Mouse (Mus musculus): ENCODE data around the gene Slc13a1.
"Not testable (repeated sequence)": the region's sequence is repeated elsewhere in the genome, so short reads cannot be mapped to it uniquely, and the experiment has no call there.

The Slc13a1 gene

DNA sequence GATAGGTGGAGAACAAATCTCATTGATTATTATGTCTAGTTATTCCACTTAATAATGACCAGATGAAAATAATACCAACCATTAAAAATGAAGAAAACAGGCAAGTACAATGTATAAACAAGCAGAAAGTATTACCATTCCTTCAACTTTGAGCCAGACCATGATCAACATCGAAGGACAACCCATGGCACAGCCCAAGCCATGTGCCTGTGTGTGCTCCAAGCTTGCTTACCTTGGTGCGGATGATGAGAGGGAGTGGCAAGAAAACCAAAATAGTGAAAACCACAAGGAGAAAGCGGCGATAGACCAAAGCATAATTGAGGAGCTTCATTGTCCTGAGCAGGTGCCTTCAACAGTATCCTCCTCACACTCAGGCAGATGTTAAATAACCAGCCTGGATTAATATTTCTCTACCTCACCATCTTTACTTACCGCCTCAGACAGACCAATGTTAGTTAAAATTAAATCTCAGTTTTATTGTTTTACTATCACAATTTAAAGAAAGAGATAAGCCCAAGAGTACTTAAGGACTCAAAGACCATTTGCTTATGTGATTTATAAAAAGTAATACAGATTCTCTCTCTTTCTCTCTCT, at the start of gene Slc13a1:
TSS of gene Slc13a1 (minus strand) at position 359 of the 594 bp plus-strand sequence.
- in situ Hi-C loops (cut with MboI, MseI), result no loop called here

DNA sequence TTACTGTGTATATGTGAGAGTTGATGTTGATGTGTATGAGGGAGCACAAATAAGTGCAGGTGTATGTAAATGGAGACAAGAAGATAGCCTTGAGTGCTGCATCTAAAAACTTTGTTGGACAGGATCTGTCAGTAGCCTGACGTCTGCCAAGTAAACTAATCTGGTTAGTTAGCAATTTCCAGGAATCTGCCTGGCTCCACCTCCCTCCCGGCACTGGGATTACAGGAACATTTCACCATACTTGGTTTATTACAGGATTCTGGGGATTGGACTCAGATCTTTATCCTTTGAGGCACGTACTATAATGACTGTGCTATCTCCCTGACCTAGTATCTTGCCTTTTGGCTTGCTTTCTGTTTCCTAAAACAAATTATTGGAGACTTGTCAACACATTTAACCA, 40.0 kb upstream of the Slc13a1 start:
- in situ Hi-C loops (cut with MboI, MseI), result no loop called here

DNA sequence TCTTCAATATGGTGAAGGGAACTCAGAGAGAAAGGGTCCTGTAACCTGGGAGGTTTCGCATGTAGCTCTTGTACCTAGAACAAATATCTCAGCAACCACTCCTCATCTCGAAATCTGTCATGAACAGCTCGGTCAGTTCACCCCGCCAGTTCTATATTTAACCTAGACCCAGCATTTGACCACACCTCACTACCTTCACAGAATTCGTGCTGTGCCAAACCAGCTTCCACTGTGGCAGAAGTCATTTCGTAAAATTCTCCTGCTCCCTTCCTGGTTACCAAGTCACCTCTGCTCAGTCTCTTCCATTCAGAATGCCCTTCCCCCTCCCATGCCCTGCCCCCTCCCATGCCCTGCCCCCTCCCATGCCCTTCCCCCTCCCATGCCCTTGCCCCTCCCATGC, 34.3 kb upstream of the Slc13a1 start:
- in situ Hi-C loops (cut with MboI, MseI), result no loop called here

DNA sequence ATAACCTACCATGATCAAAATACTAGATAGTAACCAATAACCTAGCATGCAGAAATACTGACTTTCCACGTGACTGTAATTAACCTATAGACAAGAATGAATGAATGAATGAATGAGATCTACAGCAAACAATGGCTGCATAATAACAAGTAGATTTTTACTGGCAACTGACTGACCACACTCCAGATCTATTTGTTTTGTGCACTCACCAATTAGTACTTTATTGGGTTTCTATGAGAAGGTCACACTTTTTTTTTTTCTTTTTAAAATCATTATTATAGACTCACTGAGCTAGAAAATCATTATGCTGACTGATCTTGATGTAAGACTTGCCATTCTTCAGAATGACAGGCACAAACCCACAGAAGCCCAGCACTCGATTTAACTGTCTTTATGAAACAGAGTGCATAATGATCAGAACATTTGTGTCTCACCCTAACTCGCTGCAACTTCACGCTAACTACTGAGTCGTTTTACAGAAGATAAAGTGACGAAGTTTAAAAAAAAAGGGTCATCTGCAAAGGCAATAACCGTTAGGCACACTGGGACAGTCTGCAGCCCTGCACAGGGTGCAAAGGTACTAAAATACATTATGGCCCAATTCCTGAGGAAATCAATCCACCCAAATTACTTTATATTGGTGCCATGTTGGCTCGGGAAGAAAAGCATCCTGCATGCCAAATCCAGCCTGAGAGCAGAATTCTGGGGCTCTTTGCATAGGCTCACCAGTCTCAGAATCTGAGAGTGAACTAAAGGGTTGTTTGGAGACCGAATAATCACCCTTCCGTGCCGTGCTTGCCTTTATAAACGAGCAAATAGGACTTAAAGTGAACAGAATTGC, 33.0 kb upstream of the Slc13a1 start:
- in situ Hi-C loops (cut with MboI, MseI), result no loop called here

DNA sequence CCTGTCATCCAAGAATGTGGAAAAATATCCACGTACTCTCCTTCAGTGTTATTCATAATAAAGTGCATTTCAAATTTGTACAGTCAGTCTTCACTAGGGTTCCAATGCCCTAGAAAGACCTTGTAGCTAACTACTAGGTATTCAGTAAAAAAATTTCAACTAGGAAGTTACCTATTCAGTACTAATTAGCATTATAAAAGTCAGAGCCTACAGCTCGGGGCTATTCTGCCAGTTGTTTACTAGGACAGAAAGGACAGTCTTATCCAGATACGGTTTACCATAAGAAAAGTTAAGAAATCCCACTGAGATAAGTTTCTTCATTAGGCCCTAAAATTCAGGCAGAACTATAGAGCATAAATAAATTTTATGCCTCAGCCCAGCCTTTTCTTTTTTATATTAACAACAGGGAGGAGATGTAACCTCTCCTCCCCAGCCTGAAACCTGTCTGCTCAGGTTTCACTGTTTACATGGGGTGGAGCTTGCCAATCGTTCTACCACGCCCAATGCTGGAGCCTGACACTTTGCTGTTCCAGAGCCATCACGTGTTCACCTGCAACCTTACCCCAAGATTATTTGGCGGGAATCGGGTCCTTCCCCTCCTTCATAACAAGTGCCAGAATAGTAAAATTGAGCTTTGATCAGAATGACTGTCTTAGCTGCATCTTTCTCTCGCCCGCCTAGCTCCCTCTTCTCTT, 29.8 kb upstream of the Slc13a1 start:
- in situ Hi-C loops (cut with MboI, MseI), result not testable (repeated sequence)

DNA sequence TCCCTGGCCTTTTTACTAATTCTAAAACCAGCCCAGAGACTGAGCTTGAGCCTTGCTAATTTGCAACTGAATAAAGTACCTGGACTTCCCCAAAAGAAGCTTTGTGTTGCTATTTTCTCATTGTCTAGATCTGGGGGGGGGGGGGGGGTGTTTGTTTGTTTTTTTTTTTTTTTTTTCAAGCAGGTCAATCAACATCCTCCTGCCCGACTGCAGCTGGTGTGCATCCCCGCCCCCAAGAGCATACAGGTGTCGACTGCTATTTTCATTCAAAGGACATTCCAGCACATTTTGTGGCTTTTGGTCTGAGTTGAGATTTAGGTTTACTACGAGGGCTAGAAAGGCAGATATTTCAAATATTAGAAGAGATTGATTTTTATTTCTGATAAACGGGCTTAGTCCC, 28.5 kb upstream of the Slc13a1 start:
- in situ Hi-C loops (cut with MboI, MseI), result not testable (repeated sequence)

DNA sequence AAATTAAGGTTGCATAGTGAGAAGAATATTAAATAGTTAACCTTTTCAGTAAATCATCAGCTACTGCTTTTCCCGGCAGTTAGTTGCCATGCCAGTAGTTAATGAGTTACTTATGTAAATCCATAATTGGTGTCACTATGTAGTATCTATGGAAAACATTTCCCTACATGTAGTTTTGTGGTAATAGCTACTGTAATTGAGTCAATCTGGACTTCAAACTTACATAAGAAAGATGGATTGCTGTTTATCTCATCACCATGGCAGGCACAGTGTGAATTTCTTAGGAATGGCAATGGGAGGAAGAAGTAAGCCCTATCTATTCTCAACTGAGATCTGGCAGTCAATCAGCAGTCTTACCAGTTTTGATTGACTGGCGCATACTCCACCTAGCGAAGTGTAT, 15.5 kb upstream of the Slc13a1 start:
- in situ Hi-C loops (cut with MboI, MseI), result no loop called here

DNA sequence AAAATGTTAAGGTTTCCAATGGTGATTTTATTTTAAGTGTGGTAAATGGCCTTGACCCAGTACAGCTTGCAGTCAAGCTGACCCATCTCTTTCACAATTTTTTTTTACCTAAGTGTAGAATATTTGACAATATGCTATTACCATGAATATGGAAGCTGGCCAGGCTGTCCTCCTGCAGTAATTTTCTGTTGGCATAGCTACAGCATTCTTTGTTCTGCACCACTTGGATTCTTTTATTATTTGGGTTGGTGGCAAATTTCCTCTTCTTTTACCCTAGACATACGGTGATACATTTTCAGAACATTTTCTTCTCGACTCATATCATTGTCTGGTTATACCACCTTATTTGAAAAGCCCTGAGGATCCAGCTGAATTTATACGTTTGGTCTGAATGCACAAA, 7.5 kb upstream of the Slc13a1 start:
- in situ Hi-C loops (cut with MboI, MseI), result no loop called here

DNA sequence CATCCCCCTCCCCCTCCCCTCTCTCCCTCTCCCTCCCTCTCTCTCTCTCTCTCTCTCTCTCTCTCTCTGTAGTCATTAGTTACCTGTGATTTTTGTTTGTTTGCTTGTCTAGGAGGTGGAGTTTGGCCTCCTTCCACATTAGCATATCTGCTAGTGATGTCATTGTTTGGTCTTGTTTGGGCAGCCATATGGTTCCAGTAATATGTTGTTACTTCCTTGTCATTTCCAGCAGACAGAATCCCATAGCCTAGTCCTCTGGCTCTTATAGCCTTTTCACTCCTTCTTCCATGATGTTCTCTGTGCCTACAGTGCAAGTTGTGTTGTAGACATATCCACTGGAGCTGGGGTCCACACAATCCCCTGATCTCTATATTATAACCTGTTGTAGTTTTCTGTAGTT, 6.1 kb upstream of the Slc13a1 start:
- in situ Hi-C loops (cut with MboI, MseI), result no loop called here

DNA sequence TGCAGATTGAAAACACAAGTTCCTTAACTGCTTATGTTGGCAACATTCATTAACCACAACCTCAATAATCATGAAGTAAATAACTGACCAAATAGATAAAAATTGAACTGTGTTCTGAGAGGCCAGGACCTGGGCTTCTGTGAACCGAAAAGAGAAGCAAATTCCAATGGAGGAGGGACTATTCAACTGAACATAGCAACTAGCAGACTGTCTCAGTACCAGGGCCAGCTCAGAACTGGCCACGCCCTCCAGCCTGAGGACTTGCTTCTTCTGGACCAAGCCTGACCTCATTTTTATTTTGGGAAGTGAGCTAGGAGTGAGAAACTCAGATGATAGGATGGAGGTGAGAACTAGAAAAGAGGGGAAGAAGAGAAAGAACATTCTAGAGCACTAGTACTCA, 4.8 kb upstream of the Slc13a1 start:
- in situ Hi-C loops (cut with MboI, MseI), result no loop called here

DNA sequence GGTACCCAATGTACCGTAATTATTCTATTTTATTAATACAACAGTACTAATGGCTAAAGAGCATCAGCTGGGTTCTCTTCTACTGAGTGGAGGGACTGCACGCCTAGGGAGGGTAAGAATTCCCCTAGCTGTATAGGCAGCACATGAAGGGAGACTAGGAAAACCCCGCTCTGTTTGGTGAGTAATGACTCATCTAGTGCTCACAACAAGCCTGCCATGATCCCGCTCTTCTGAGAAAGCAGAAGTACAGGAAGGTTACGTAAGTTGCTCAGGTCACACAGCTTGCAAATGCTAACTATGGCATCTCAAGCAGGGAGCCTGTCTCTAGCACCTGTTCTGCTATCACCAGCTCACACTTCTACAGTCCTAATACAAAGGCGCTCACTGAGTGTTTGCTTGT, 1.1 kb downstream of the Slc13a1 start:
- in situ Hi-C loops (cut with MboI, MseI), result no loop called here

DNA sequence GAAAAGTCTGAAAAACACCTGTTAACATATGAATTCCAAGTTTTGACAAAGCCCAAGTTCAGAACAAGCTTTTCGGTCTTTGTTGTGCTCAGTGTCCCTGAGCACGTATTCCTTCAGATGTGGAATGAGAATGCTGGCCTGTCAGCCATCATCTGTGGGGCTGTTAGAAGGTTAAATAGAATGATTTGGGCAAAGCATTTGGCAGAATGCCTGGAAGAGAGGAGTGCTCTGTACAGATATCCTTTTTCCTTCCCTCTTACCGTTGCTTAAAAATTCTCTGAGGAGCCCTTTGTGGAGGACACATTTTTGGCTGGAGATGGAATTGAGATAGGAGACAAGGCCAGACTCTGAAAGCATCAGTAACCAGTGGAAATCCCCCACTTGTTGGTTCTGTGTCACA, 2.6 kb downstream of the Slc13a1 start:
- in situ Hi-C loops (cut with MboI, MseI), result no loop called here

DNA sequence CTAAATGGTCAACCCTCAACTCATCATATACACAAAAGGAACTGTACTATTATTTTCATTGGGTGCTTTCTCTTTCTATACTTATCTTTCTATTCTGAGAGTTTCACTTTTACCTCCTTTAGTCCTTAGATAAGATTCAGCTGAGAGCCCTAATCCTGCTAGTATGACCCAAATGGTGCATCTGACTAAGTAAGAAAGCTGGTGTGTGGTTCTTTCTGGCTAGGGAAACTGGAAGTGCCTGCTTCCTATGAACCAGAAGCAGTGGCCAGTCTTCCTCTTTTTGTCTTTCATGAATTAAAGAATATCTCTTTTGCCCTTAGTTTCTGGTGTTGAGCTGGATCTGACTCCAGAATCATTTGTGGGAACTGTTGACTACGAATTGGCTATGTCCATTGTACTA, 8.1 kb downstream of the Slc13a1 start:
- in situ Hi-C loops (cut with MboI, MseI), result no loop called here

DNA sequence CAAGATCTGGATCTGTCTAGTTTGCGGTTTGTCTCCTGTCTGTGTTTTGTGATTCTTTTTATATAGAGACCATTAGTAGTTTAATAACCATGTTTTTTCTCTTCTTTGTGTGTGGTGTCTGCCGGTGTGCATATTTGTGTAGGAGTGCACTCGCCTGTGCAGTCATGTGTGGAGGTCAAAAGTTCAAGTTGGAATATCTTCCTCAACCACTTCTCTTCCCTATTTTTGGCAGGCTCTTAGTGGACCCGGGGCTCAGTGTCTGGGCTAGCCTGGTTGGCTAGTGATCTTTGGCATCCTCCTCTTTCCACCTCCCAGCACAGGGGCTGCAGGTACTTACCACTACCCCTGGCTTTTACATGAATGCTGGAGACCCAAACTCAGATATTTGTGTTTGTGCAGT, 13.0 kb downstream of the Slc13a1 start:
- in situ Hi-C loops (cut with MboI, MseI), result no loop called here

DNA sequence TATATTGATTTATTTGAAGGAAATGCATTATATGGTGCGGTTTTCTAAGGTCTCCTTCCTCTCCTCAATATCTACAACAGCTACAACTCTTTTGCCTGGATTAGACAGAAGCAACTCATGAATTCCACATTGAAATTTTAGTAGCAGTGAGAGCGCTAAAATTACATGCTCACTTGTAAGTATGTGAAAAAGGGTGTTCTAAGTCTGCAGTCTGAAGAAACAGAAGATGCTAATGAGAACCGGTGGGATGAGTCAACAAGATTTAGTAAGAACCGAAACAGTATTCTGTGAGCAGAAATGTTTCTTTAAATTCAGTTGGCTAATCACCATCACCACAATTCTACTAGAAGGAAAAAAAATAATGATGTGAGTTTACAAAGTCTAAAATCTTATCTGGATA, 34.9 kb downstream of the Slc13a1 start:
- in situ Hi-C loops (cut with MboI, MseI), result no loop called here

DNA sequence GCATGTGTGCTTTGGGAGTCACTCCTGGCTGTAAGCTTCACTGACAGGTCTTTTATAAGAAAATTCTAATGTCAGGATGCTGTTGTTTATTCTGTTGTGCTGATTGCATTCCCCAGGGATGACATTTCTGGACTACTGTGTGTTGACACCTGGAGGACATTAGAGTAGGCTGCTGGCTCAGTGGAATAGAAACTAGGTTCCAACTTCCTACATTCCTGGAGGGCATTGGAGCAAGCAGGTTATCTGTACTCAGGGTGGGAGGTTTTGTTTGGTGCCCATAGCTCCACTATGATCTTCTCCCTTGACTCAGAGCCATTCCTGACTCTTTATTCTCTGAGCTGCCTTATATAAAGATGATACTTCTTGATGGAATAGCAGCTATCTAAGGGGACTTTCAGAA, 45.3 kb downstream of the Slc13a1 start:
- in situ Hi-C loops (cut with MboI, MseI), result no loop called here

DNA sequence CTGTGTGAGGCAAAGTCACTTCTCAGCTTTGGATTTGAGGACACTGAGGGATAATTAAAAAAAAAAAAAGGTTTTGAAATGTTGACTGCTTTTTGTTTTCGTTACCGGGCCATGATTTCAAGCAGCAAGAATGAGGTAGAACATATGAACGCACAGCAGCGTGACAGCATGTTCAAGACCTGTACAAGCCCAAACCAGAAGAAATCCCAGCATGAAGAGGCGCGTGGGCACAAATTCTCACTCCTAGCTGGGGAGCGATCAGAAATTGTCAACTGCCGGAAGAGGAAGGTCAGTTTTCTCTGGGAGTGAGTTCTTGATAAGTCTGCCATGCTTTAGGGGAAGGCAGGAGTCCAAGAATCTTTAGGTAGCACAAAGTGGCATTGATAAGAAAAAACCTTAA, 56.3 kb downstream of the Slc13a1 start:
- in situ Hi-C loops (cut with MboI, MseI), result no loop called here

DNA sequence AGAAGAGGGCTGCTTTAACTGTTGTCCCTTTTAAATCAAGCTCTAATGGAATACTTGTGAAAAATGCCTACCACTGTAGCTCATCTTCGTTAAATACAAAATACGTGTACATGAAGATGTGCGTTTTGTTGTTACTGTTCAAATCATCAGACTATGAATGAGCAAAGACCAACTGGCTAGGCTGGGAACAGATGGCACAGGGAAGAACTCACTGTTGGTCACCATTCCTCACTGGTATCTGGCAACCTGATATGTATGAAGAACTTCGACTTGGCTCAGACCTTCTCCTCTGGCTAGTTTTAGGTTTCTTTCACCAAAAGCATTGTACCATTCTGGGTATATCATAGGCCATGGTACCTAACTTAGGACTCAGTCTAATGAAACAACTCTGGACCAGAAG, 59.4 kb downstream of the Slc13a1 start:
- in situ Hi-C loops (cut with MboI, MseI), result no loop called here

DNA sequence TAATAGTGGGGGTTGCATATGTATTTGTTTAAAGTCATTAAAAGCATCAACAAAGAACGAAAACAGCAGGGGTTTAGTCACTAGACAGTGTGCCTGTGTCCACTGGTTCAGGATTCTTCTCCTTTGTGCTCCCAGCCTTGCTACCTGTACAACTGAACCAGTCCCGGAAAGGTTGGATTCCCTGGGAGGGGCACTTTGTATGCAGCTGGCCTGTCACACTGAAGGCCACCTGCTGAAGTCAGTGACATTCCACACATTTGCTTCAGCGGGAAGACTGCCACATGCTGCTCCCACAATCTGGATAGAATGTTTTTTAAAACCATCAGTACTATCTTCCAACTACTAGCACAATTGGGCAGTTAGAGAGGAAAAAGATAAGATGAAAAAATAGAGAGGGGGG, 61.7 kb downstream of the Slc13a1 start:
- in situ Hi-C loops (cut with MboI, MseI), result no loop called here

DNA sequence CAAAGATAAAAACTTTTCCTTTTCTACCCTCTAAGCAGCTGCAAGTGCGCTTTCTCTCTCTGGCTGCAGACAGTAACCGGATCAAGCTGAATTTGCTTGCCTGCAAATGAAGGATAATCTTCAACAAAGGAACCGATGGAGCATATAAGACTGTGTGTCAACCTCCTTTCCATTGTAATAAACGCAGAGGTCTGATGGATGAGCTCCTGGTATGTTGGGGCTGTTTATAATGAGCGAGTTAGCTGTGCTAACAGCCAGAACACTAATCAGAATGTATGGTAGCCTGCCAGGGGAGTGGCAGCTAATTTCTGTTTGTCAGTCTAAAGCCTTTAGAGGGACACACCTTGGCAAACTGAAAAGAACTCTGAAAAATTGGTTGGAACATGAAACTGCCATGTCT, 62.2 kb downstream of the Slc13a1 start:
- in situ Hi-C loops (cut with MboI, MseI), result no loop called here

DNA sequence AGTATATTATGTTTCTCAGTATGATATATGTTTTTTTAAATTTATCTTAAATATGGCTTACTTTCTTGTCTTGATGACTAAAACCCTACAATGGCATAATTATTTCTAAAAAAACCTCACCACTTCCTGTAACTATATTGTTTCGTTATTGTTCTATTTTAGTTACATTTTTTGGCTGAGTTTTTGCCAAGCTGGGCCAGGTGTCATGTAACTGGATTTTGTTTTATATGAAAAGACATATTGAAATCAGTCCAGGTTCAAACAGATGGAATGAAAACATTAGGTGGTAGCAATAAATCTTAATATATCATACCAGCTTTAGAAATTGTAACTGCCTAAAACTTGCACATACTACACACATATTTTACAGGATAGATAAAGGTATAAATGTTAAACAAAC, 66.6 kb downstream of the Slc13a1 start:
- in situ Hi-C loops (cut with MboI, MseI), result no loop called here

DNA sequence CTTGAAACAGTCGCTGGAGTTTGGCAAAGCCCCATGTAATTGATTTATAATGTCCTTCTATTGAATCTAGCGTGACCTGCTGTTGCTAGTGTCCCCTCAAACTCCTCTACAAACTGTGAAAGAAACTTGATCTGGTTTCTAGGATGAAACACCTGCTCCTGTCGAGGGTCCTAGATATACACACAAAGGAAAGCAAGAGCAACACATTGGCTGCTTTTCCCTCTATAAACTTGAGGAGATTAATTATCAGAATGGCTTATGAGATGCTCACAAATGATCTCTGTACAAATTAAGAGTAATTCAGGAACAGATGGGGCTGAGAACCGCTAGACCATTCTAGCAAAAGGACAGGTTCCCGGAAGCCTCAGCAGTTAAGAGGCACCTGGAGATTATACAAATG, 67.2 kb downstream of the Slc13a1 start:
- in situ Hi-C loops (cut with MboI, MseI), result no loop called here

DNA sequence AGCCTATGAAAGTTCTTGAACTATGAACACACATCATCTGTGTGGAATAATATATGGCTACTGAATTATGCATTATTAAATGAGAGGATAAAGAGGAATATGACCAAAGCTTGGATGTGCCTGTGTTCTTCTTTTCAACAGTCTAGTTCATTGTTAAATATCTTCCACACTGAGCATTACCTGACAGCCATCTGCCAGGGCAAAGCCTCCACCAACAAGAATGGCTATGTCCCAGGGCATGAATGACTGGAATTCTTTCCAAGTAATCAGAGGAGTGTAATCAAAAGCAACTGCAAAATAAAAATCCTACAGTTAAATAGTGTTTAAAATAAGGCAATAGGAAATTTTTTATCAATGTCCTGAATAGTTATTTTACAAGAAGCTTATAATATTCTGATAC, 70.5 kb downstream of the Slc13a1 start:
- in situ Hi-C loops (cut with MboI, MseI), result no loop called here
